Mouse (Mus musculus): ENCODE data around the gene Asb8.

Gene Asb8

DNA sequence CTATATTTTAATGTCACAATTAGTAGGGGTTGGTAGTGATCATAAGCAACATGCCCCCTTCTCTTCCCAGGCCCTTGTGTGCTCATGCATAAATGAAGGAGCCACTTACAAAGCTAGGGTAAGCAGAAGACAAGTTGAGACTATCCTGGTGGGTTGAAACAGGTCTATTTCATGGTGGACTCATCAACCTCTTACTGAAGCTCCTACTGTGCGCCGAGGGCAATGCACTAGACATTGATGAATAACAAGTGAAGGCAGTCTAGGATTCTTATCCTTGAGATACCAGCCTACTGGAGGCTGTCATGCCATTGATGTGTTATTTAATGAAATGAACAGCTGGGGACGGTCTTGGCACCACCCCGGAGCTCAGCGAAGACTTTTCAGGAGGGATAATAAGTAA, 10.2 kb downstream of the Asb8 start:
- DNase-seq (ENCODE audit: low spot score), result no peak

DNA sequence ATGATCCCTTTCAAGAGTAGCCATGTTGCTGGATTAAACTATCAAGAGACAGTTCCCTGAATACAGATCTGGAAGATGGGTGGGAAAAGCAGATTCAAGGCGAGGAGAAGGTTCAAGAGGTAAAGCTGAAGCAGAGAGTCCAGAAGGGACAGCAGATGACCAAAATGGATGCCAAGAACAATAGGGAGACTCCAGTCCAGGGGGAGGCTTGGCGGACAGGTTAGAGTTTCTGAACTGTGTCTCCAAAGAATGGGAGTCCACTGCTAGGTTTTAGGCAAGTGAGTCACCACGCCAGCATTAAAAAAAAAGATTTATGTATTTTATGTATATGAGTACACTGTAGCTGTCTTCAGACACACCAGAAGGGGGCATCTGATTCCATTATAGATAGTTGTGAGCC, 10.8 kb downstream of the Asb8 start:
- no peak for DNase-seq (ENCODE audit: low spot score)

DNA sequence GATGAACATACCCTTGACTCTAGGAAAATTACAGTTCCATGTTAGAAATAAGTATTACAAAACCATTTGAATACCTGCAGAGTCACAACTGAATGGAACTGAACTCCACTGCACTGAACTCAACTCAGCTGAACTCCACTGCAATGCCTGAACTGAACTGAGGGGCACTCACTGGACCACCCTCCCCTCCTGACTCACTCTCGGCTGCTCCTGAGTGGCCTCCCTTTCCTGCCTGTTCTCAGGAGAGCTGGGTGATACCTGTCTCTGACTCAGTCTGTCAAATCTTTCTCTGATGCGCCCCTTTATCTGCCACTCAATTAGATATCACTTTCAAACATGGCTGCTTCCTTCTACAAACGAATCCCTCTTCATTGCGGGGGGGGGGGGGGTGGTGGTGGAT, 11.3 kb downstream of the Asb8 start:
- no peak for DNase-seq (ENCODE audit: low spot score)

DNA sequence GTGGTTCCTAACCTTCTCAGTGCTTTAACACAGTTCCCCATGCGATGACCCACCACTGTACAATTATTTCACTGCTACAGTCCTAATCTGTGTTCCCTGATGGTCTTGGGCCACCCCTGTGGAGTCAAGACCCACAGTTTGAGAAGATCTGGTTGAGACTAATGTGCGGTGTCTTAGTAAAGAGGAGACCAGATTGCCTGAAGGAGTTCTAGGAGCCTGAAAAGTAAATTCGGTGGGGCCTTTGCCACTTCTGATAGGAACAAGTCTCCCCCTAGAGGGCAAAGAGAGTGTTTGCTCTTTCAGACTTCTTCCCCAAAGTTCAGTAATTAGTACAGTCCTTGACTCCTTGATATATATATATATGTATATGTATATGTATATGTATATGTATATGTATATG, 11.8 kb downstream of the Asb8 start:
- no peak for DNase-seq (ENCODE audit: low spot score)

DNA sequence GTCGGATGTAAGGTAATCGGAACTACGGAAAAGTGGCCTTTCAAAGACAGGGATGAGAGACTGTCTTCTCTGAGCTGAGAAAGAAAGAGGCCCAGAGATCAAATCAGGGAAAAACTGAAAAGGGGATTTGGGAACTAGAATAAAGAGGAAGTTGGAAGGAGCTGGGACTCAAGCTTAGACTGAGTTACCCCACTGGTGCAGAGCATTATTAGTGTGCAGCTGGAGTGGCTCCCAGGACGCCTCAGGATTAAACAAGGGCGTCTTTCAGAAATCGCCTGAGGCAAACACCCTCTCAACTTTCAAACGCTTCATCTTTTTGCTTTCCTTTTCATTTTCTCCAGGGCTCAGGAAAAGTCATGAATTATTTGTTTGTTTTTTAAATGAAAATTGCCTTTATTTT, 12.5 kb downstream of the Asb8 start:
- DNase-seq (ENCODE audit: low spot score), result no peak

DNA sequence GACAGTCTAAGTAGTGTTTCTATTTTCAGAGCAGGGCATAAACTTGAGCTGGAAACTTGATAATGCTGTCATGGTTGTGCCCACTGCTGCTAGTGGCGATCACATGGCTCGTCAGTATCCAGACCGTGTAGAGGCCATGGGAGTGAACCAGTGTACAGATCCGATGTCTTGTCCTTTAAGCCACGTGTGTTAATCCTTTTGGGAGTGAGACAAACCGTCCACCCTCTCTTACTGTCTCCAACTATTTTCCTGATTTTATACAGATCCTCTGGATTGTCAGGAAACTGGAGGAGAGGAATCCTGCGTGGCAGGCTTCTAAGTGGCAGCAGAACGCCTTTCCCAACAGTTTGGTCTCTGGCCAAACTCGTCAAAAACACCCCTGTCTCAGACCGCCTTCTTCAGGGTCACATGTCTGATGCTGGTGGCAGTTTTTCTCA, 16.2 kb downstream of the Asb8 start:
- DNase-seq (ENCODE audit: low spot score), result no peak

DNA sequence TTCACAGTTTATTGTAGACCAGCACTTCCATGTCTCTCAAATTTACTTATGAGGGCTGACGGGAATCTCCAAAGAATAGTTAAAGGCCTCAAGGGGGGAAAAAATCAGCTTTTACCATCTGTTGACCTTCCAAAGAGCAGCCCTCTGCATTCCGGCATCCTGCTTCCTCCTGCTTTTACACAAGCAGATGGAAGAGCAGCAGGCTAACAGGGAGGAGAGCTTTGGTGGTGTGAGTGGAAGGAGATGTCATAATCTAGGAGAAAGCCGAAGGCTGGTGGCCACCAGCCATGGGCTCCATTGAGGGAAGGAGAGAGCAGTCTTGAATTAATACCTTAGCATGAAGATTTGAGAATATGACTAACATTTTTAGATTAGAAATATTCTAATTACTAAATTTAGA, 17.1 kb downstream of the Asb8 start:
- no peak for DNase-seq (ENCODE audit: low spot score)

DNA sequence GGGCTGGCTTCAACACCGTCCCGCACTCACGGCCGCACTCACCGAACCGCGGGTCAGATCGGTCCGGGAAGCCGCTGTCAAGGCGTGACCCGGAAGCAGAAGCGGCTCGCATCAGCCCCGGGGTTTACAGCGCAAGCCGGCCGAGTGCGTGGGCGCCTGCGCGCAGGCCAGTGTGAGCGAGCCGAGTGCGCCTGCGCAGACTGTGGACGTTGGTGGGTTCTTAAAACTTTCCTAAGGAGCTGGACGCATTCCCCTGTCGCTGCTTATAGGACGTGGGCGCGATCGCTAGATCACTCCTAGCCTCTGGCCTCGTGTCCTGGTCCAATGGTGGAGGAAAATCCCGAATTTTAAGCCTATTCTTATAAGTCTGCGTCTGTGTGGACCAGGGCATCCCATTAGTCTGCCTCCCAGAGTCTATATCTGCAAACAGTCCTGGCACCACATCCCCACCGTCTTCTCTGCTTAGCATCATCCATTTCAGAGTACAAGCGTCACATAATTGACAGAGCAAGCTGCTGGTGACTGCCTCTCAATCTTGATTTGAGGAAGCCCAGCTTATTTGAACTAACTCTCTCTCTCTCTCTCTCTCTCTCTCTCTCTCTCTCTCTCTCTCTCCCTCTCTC, 19.8 kb downstream of the Asb8 start:
- DNase-seq (ENCODE audit: low spot score), result peak; percentile 62

DNA sequence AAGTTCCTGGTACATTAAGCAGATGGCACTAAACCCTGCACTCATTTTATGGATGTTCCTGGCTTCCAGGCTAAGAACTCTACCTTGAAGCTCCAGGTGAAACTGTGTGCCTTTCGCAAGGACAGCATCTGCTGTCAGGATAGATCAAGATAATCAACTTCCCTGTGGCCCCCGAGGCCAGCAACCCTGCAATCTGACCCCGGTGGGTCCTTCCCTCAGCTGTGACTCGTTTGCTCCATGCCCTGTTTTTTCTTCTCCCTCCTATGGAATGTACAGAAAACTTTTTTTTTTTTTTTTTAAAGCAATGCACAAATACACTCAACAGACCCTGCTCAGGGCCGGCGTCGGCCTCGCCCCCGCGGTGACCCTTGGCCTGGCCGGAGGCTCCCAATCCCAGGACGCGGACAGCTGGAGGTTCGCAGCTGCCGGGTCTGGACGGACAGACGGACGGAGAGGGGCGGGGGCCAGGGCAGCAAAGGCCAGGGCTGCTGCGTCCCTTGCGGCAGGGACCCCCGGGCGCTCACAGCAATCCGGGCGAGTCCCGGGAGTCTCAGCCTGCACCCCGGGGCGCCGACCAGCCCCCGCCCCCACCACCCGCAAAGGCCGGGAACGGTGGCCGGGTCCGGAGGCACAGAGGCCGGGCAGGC, 20.4 kb downstream of the Asb8 start:
- DNase-seq (ENCODE audit: low spot score), result no peak

DNA sequence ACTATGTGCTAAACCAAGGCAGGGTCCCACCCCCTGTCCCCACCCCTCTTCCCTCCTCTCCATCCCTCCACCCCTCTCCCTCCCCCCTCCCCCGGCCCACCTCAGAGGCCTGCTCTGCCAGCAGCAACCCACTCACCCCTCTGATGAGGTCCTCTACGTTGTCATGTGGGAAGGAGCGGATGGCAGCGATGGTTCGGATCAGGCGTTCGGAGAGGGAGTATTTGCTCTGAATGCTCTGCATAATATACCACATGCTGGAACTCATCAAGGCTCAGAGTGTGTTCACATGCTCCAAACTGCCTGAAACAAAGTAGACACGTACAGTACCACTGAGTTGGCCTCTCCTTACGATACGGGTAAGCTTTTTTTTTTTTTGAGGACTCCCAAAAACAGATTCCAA, 22.9 kb downstream of the Asb8 start:
- DNase-seq (ENCODE audit: low spot score), result no peak

DNA sequence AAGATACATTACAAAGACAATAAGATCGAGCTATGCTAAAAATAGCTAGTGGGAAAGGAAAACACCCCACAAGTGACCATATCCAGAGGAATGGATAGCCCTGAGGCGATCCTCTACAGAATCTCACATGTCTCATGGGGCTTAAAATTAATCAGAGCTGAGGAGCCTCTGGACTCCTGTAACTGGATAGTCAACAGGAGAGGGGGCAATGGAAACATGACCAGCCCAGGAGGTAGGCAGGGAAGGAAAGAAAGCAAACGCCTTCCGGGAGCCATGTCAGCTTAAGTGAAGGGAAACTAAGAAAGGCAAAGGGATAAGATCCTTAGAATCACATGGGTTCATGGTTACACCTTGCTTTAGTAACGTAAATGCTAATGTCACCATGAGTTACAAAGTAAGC, 24.6 kb downstream of the Asb8 start:
- no peak for DNase-seq (ENCODE audit: low spot score)

DNA sequence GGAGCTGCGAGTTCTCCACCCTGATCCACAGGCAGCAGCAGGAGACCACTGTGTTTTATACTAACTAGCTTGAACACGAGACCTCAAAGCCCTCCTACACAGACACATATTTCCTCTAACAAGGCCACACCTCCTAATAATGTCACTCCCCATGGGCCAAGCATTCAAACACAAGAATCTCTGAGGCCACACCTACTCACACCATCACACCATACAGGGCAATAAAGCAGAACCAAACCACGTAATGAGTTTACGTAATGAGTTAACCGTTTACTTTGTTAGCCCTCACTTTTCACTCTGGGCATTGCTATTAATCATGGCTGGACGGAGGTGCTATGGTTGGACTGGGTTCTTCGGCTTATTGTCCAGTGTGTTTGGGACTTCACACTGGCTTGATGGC, 25.7 kb downstream of the Asb8 start:
- no peak for DNase-seq (ENCODE audit: low spot score)

DNA sequence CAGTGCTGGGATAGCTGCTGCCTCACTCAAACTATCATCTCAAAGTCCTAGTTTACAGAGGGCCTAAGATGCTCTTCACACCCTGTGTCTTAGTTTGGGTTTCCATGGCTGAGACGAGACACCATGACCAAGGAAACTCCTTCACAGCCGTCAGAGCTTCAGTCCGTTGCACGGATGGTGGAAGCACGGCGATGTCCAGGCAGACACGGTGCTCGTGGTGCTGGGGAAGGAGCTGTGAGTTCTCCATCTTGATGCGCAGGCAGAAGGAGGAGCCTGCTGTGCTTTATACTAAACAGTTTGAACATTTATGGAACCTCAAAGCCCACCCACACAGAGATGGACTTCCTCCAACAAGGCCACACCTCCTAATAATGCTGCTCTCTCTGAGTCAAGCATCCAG, 28.6 kb downstream of the Asb8 start:
- DNase-seq (ENCODE audit: low spot score), result no peak

DNA sequence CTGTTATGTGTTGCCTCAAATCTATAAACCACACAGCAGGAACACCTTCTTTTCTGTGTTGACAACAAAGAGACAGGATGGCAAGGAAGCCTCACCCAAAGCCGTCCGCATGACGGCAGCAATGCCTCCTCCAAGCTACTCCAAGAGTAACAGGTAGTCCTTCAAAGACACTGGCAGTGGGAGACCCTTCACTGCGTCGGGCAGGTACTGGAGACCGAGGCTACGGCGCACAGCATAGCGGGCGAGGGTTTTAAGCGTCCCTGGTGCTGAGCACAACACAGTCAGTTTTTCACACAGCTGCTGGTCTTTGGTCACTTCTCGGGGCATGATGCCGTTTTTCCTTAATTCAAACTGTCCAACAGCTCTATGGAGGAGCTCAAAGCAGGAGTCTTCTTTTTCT, 29.8 kb downstream of the Asb8 start:
- DNase-seq (ENCODE audit: low spot score), result no peak

DNA sequence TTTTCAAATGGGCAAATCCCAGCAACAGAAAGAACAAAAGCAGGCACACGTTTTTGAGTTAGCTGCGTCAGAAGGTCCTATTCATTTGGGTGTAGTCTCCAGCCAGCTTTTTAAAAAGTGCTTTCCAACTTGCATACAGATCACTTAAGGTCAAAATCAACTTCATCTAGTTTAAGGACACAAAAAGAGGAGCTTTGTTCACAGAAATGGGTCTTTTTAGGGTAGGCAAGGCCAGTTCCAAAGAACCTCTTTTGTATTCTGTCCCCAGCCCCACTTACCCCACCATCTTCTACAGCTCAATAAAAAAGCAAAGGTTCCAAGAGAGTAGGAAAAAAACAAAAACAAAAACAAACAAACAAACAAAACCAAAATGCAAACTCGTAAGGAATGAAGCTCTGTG, 30.8 kb downstream of the Asb8 start:
- no peak for DNase-seq (ENCODE audit: low spot score)

DNA sequence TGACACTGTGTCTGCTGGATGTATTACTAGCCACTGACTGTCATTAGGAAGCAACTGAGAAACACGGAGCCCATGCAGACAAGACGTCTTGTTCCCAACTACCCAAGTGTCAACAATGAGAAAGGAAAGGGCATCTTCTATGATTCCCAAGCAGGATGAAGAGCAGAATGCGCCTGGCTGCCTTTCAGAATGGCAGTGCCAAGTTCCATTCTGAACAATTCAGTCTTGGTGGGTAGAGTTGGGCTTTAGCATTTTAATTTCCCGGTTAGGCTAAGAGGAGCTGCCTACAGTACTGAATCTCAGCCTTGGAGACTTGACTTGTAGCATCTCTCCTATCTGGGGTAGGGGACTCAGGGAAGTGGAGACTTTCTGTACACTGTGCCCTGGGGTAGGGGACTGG, 31.4 kb downstream of the Asb8 start:
- DNase-seq (ENCODE audit: low spot score), result no peak

DNA sequence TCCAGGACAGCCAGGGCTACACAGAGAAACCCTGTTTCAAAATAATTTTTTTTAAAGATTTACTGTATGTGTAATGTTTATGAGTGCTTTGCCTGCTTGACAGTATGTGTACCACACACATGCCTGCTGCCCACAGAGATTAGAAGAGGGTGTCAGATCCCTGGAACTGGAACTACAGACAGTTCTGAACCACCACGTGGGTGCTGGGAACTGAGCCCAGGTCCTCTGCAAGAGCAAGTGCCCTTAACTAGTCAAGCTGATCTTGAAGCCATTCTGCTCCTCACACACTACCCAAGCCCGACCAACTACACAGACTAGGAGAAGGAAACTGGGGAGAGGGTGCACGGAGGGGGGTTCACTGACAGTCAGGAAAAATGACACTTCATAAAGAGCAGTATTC, 32.0 kb downstream of the Asb8 start:
- DNase-seq (ENCODE audit: low spot score), result no peak

DNA sequence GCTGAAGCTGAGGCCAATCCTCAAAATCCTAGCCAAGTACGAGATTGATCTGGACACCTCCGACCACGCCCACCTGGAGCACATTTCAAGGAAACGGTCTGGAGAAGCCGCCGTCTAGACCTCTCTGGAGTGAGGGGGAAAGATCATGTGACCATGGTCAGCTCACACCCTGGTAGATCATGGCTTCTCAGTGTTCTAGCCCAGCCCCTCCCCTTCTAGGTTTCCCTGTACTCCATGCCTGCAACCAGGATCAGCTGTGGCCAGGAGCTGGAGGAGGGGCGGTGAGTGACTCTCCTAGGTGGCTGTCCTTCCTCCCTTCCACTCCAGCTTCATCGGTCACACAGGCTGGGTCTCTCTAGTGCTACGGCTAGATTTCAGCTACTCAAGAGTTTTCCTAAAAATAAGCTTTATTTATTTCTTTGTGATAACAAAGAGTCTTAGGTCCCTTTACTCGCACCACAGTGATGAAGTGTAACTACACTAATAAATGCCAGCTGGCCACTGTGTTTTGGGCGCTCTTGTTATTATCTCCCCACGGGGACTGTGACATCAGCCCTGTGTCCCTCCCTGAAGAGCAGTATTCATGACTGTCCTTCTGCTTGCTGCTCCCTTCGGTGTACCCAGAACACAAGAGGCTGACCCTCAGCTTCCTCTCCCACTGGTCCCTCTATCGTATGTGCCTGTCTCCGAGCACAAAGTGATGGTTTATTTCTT, 33.3 kb downstream of the Asb8 start:
- no peak for DNase-seq (ENCODE audit: low spot score)

DNA sequence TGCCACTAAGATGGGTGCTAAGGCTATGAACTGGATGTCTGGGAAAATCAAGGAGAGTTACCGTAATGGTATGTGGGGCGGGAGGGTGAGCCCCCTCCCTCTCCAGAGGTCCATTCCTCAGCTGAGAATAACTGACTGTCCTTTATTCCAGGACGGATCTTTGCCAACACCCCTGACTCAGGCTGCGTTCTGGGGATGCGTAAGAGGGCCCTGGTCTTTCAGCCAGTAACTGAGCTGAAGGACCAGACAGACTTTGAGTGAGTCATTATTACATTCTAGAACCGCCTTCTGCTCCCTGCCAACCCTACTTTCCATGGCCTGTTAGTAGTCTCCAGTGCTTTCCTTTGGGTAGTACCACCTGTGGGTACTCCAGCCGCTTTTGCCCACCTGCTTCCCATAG, 34.0 kb downstream of the Asb8 start:
- no peak for DNase-seq (ENCODE audit: low spot score)

DNA sequence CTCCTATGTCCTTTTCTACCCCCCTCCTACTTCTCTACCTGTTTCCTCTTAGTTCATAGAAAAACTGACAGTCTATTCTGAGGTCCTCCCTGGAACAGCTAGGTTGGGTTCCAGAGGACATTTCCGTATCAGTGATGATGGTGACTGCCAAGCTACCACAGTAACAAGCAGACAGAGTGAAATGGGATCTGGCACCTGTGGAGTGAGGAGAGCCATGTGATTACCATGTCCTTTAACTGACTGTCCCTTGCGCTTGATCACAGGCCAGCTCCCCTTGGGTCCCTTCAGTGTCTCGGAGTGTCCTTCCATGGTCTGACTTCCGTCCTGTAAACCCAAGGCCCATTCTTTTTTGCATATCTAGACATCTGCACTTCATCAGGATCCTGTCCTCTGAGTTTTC, 34.4 kb downstream of the Asb8 start:
- no peak for DNase-seq (ENCODE audit: low spot score)

DNA sequence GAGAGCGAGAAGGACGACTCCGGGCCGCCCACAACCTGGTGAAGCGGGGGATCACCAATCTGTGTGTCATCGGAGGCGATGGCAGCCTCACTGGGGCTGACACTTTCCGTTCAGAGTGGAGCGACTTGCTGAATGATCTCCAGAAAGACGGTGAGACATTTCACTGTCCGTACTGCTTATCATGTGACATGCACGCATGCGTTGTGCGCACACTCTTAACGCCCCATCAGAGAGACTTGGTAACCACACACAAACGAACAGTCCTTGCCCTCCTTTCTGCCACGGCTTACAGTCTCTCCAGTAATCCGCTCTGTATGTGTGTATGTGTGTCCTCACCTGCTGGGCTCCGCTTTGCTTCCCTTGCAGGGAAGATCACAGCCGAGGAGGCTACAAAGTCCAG, 44.6 kb downstream of the Asb8 start:
- DNase-seq (ENCODE audit: low spot score), result no peak

DNA sequence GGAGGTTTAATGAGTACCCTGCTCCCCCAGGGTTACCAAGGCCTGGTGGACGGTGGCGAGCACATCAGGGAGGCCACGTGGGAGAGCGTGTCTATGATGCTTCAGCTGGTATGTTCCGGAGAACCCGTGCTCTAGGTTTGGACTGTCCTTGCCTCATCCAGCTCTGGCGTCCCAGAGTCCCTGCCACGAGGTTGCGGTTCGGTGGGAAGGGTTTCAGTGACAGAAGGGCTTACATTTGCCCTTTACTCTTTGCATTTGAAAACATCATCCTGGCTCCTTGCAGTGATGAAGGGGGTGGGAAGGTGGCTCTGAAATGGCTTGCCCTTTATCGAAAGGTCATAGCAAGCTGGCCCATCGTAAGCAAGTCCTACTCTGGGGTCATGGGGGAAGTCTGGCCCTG, 46.1 kb downstream of the Asb8 start:
- DNase-seq (ENCODE audit: low spot score), result no peak

DNA sequence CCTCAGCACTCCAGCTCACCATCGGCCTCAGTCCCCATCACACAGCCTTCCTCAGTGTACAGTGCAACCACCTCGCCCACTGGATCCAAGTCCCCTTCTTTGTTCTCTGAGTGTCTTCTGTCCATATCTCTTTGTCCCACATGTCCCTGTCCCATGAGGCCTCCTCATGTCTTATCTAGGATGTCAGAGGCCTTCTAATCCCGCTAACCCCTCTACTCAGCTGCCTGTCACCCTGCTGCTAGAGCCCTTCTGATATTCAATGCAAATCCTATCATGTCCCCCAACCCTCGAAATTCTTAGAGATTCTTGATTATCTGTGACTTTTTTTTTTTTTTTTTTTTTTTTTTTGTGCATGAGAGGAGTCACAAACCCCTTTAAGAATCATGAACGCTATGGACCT, 49.1 kb downstream of the Asb8 start:
- no peak for DNase-seq (ENCODE audit: low spot score)

DNA sequence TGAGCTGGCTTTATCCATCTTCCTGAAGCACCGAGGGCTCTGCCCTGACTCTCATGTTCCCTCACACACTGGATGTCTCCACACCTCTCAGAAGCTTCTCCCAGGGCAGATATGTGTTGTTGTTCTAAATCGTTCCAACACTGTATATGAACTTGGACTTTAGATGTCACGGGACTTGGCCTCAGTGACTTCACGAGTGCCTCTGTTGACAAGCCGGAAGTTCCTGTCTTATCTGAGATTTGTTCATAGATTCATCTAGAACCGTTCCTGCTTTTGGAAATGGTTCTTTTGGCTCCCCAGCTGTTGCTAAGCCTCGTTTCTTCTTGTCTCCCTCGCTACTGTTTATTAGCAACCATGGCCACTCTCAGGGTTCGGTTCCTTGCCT, 49.7 kb downstream of the Asb8 start:
- DNase-seq (ENCODE audit: low spot score), result no peak

Data from layer of hippocampus, adult 9-10 months (tissue).